Mouse (Mus musculus): ENCODE data around the gene Slc9a9.
A peak's percentile ranks its signal among the peaks of the same experiment; 100 is the strongest.

Gene Slc9a9

GRCm38 (mm10) chr9:95075856-95076255 lies 406.1 kb downstream of the Slc9a9 start:
- DNase-seq (ENCODE audit: low read depth, low spot score), result no peak

- no peak for DNase-seq (ENCODE audit: low read depth, low spot score)
Measured at GRCm38 (mm10) chr9:95077938-95078337, 408.2 kb downstream of the Slc9a9 start.

- DNase-seq (ENCODE audit: low read depth, low spot score), result no peak
Measured at GRCm38 (mm10) chr9:95078626-95079025, 408.9 kb downstream of the Slc9a9 start.

- DNase-seq (ENCODE audit: low read depth, low spot score), result no peak
Measured at GRCm38 (mm10) chr9:95079951-95080350, 410.2 kb downstream of the Slc9a9 start.

- no peak for DNase-seq (ENCODE audit: low read depth, low spot score)
Measured at GRCm38 (mm10) chr9:95086109-95086821, 416.6 kb downstream of the Slc9a9 start.

- no peak for DNase-seq (ENCODE audit: low read depth, low spot score)
Measured at GRCm38 (mm10) chr9:95088221-95088620, 418.5 kb downstream of the Slc9a9 start.

GRCm38 (mm10) chr9:95089050-95089449 lies 419.3 kb downstream of the Slc9a9 start:
- DNase-seq (ENCODE audit: low read depth, low spot score), result peak; percentile 37

- no peak for DNase-seq (ENCODE audit: low read depth, low spot score)
Measured at GRCm38 (mm10) chr9:95096486-95096885, 426.8 kb downstream of the Slc9a9 start.

GRCm38 (mm10) chr9:95105768-95106167 lies 436.1 kb downstream of the Slc9a9 start:
- no peak for DNase-seq (ENCODE audit: low read depth, low spot score)

GRCm38 (mm10) chr9:95109799-95110198 lies 440.1 kb downstream of the Slc9a9 start:
- no peak for DNase-seq (ENCODE audit: low read depth, low spot score)

GRCm38 (mm10) chr9:95110768-95111167 lies 441.1 kb downstream of the Slc9a9 start:
- no peak for DNase-seq (ENCODE audit: low read depth, low spot score)

GRCm38 (mm10) chr9:95111732-95112131 lies 442.0 kb downstream of the Slc9a9 start:
- DNase-seq (ENCODE audit: low read depth, low spot score), result no peak

- no peak for DNase-seq (ENCODE audit: low read depth, low spot score)
Measured at GRCm38 (mm10) chr9:95113157-95114135, 443.7 kb downstream of the Slc9a9 start.

GRCm38 (mm10) chr9:95120062-95120461 lies 450.4 kb downstream of the Slc9a9 start:
- DNase-seq (ENCODE audit: low read depth, low spot score), result peak; percentile 26

GRCm38 (mm10) chr9:95121151-95121835 lies 451.6 kb downstream of the Slc9a9 start:
- peak; percentile 12 for DNase-seq (ENCODE audit: low read depth, low spot score)

GRCm38 (mm10) chr9:95125683-95126082 lies 456.0 kb downstream of the Slc9a9 start:
- DNase-seq (ENCODE audit: low read depth, low spot score), result no peak

- DNase-seq (ENCODE audit: low read depth, low spot score), result no peak
Measured at GRCm38 (mm10) chr9:95127774-95128173, 458.1 kb downstream of the Slc9a9 start.

GRCm38 (mm10) chr9:95149206-95149729 lies 479.6 kb downstream of the Slc9a9 start:
- no peak for DNase-seq (ENCODE audit: low read depth, low spot score)

- DNase-seq (ENCODE audit: low read depth, low spot score), result no peak
Measured at GRCm38 (mm10) chr9:95150096-95150495, 480.4 kb downstream of the Slc9a9 start.

- no peak for DNase-seq (ENCODE audit: low read depth, low spot score)
Measured at GRCm38 (mm10) chr9:95150597-95150996, 480.9 kb downstream of the Slc9a9 start.

- DNase-seq (ENCODE audit: low read depth, low spot score), result no peak
Measured at GRCm38 (mm10) chr9:95150998-95151397, 481.3 kb downstream of the Slc9a9 start.

GRCm38 (mm10) chr9:95151746-95152145 lies 482.0 kb downstream of the Slc9a9 start:
- peak; percentile 4 for DNase-seq (ENCODE audit: low read depth, low spot score)
